Mouse (Mus musculus): ENCODE data around the gene Sorbs2. TPM values are rescaled to one million over a fixed set of nuclear protein-coding genes. Genes with fewer than 3 reads are reported as not detected.

Gene Sorbs2
- polyA plus RNA-seq, 1 experiment from 2014 or later = 75.4 TPM

GRCm38 (mm10) chr8:45751512-45752502 lies 244.2 kb downstream of the Sorbs2 start:
- Histone ChIP-seq H3K27me3 (no peaks in the 10 kb centered on the region), H3K4me2 (no peak overlapping the region), H3K9me3 (no peaks in the 10 kb centered on the region), H3K4me1 (replicated peaks) (peaks cover 10% of the 10 kb centered on the region; the same call in 1 of the 2 replicates), H3K36me3 (peaks cover 10% of the 10 kb centered on the region), H3K9ac (no peak overlapping the region), H3K27ac (no peak overlapping the region), H3K4me3 (no peak overlapping the region)
- no peak for ATAC-seq (ENCODE audit: low FRiP score)
- WGBS = 58% methylated on average over 12 of the region's 12 CpGs

GRCm38 (mm10) chr8:45755482-45755881 lies 247.9 kb downstream of the Sorbs2 start:
- Histone ChIP-seq H3K4me1 (replicated peaks) (peaks cover 10% of the 10 kb centered on the region; the same call in 1 of the 2 replicates), H3K27me3 (no peaks in the 10 kb centered on the region), H3K9me3 (no peaks in the 10 kb centered on the region), H3K4me2 (no peak overlapping the region), H3K4me3 (no peak overlapping the region), H3K36me3 (peaks cover 19% of the 10 kb centered on the region), H3K9ac (no peak overlapping the region), H3K27ac (no peak overlapping the region; the same call in 1 of the 2 replicates)
- WGBS = 68% methylated on average over 9 of the region's 9 CpGs
- ATAC-seq (ENCODE audit: low FRiP score) = 0 out of 2 replicates have a peak, but pooled peaks have one; percentile 43

GRCm38 (mm10) chr8:45755972-45756371 lies 248.4 kb downstream of the Sorbs2 start:
- H3K4me1 ChIP-seq (replicated peaks) = peaks cover 10% of the 10 kb centered on the region; the same call in 1 of the 2 replicates
- no peak overlapping the region for H3K4me3 ChIP-seq
- 81% methylated on average over 7 of the region's 7 CpGs for WGBS
- peaks cover 24% of the 10 kb centered on the region for H3K36me3 ChIP-seq
- H3K9me3 ChIP-seq = no peaks in the 10 kb centered on the region
- H3K4me2 ChIP-seq = no peak overlapping the region
- H3K9ac ChIP-seq = no peak overlapping the region
- no peaks in the 10 kb centered on the region for H3K27me3 ChIP-seq
- no peak for ATAC-seq (ENCODE audit: low FRiP score)
- H3K27ac ChIP-seq = no peak overlapping the region

- Histone ChIP-seq H3K27ac (no peak overlapping the region), H3K27me3 (no peaks in the 10 kb centered on the region), H3K9me3 (no peaks in the 10 kb centered on the region), H3K9ac (no peak overlapping the region), H3K4me1 (replicated peaks) (peaks cover 20% of the 10 kb centered on the region), H3K4me2 (no peak overlapping the region), H3K36me3 (peaks cover 28% of the 10 kb centered on the region), H3K4me3 (no peak overlapping the region)
- ATAC-seq (ENCODE audit: low FRiP score) = no peak
- 88% methylated on average over 9 of the region's 9 CpGs for WGBS
Measured at GRCm38 (mm10) chr8:45760622-45761021, 253.0 kb downstream of the Sorbs2 start.

GRCm38 (mm10) chr8:45761053-45761452 lies 253.5 kb downstream of the Sorbs2 start:
- peaks cover 19% of the 10 kb centered on the region for H3K4me1 ChIP-seq (replicated peaks)
- no peak overlapping the region for H3K9ac ChIP-seq
- ATAC-seq (ENCODE audit: low FRiP score) = no peak
- peaks cover 28% of the 10 kb centered on the region for H3K36me3 ChIP-seq
- WGBS = 94% methylated on average over 1 of the region's 1 CpGs
- no peak overlapping the region for H3K27ac ChIP-seq
- no peak overlapping the region for H3K4me2 ChIP-seq
- H3K27me3 ChIP-seq = no peaks in the 10 kb centered on the region
- H3K9me3 ChIP-seq = no peaks in the 10 kb centered on the region
- no peak overlapping the region for H3K4me3 ChIP-seq

GRCm38 (mm10) chr8:45762982-45763689 lies 255.5 kb downstream of the Sorbs2 start:
- H3K27me3 ChIP-seq = no peaks in the 10 kb centered on the region
- no peak overlapping the region for H3K4me2 ChIP-seq
- no peak for ATAC-seq (ENCODE audit: low FRiP score)
- 70% methylated on average over 15 of the region's 15 CpGs for WGBS
- no peak overlapping the region for H3K4me3 ChIP-seq
- no peak overlapping the region for H3K27ac ChIP-seq
- H3K9me3 ChIP-seq = no peaks in the 10 kb centered on the region
- H3K36me3 ChIP-seq = peaks cover 28% of the 10 kb centered on the region
- peaks cover 22% of the 10 kb centered on the region for H3K4me1 ChIP-seq (replicated peaks)
- H3K9ac ChIP-seq = no peak overlapping the region

- Histone ChIP-seq H3K4me2 (no peak overlapping the region), H3K9ac (no peak overlapping the region)
- ATAC-seq (ENCODE audit: low FRiP score) = peak; percentile 49; the same call in 1 of the 2 replicates
Measured at GRCm38 (mm10) chr8:45763690-45764342, 256.2 kb downstream of the Sorbs2 start.

GRCm38 (mm10) chr8:45766138-45766537 lies 258.6 kb downstream of the Sorbs2 start:
- Histone ChIP-seq H3K9ac (no peak overlapping the region), H3K4me3 (no peak overlapping the region), H3K36me3 (peaks cover 28% of the 10 kb centered on the region), H3K27me3 (no peaks in the 10 kb centered on the region), H3K27ac (no peak overlapping the region), H3K4me1 (replicated peaks) (peaks cover 22% of the 10 kb centered on the region), H3K9me3 (no peaks in the 10 kb centered on the region), H3K4me2 (no peak overlapping the region)
- no peak for ATAC-seq (ENCODE audit: low FRiP score)
- WGBS = 76% methylated on average over 11 of the region's 11 CpGs

More at GRCm38 (mm10) chr8:45763690-45764342, 256.2 kb downstream of the Sorbs2 start:
- 57% methylated on average over 11 of the region's 11 CpGs for WGBS
- Histone ChIP-seq H3K9me3 (no peaks in the 10 kb centered on the region), H3K27ac (no peak overlapping the region), H3K4me3 (no peak overlapping the region), H3K36me3 (peaks cover 28% of the 10 kb centered on the region), H3K27me3 (no peaks in the 10 kb centered on the region), H3K4me1 (replicated peaks) (peaks cover 22% of the 10 kb centered on the region)

- no peak overlapping the region for H3K27ac ChIP-seq
- no peak overlapping the region for H3K4me3 ChIP-seq
- no peak overlapping the region for H3K4me2 ChIP-seq
- peaks cover 60% of the 10 kb centered on the region for H3K36me3 ChIP-seq
- H3K4me1 ChIP-seq (replicated peaks) = 0 out of 2 replicates have a peak, but pooled peaks cover 4% of the 10 kb centered on the region
- no peak for ATAC-seq (ENCODE audit: low FRiP score)
- H3K9ac ChIP-seq = no peak overlapping the region
- WGBS = 91% methylated on average over 5 of the region's 5 CpGs
- H3K9me3 ChIP-seq = no peaks in the 10 kb centered on the region
- H3K27me3 ChIP-seq = no peaks in the 10 kb centered on the region
Measured at GRCm38 (mm10) chr8:45774841-45775240, 267.3 kb downstream of the Sorbs2 start.

- no peak overlapping the region for H3K4me2 ChIP-seq
- H3K36me3 ChIP-seq = peaks cover 54% of the 10 kb centered on the region
- H3K4me3 ChIP-seq = no peak overlapping the region
- 95% methylated on average over 7 of the region's 7 CpGs for WGBS
- H3K27me3 ChIP-seq = no peaks in the 10 kb centered on the region
- H3K4me1 ChIP-seq (replicated peaks) = 0 out of 2 replicates have a peak, but pooled peaks cover 4% of the 10 kb centered on the region
- no peak for ATAC-seq (ENCODE audit: low FRiP score)
- no peaks in the 10 kb centered on the region for H3K9me3 ChIP-seq
- no peak overlapping the region for H3K27ac ChIP-seq
- no peak overlapping the region for H3K9ac ChIP-seq
Measured at GRCm38 (mm10) chr8:45775481-45775880, 267.9 kb downstream of the Sorbs2 start.

GRCm38 (mm10) chr8:45776366-45776765 lies 268.8 kb downstream of the Sorbs2 start:
- Histone ChIP-seq H3K9me3 (no peaks in the 10 kb centered on the region), H3K9ac (no peak overlapping the region), H3K4me1 (replicated peaks) (0 out of 2 replicates have a peak, but pooled peaks cover 4% of the 10 kb centered on the region), H3K27me3 (no peaks in the 10 kb centered on the region), H3K4me2 (no peak overlapping the region), H3K36me3 (peaks cover 45% of the 10 kb centered on the region), H3K27ac (no peak overlapping the region), H3K4me3 (no peak overlapping the region)
- 95% methylated on average over 9 of the region's 9 CpGs for WGBS
- ATAC-seq (ENCODE audit: low FRiP score) = no peak

GRCm38 (mm10) chr8:45776977-45777376 lies 269.4 kb downstream of the Sorbs2 start:
- H3K4me1 ChIP-seq (replicated peaks) = 0 out of 2 replicates have a peak, but pooled peaks cover 4% of the 10 kb centered on the region
- H3K9ac ChIP-seq = no peak overlapping the region
- H3K4me2 ChIP-seq = no peak overlapping the region
- no peaks in the 10 kb centered on the region for H3K27me3 ChIP-seq
- WGBS = 97% methylated on average over 7 of the region's 7 CpGs
- no peak for ATAC-seq (ENCODE audit: low FRiP score)
- no peak overlapping the region for H3K27ac ChIP-seq
- H3K9me3 ChIP-seq = no peaks in the 10 kb centered on the region
- H3K36me3 ChIP-seq = peaks cover 39% of the 10 kb centered on the region
- H3K4me3 ChIP-seq = no peak overlapping the region

Measured in hindbrain, embryonic 13.5 days (tissue).